Mouse (Mus musculus): ENCODE results near the gene Gm10642.

The Gm10642 gene

GRCm38 (mm10) chr9:70671772-70672579 is 15.9 kb downstream of the Gm10642 start:
- no peak for DNase-seq (ENCODE audit: low spot score)

DNA sequence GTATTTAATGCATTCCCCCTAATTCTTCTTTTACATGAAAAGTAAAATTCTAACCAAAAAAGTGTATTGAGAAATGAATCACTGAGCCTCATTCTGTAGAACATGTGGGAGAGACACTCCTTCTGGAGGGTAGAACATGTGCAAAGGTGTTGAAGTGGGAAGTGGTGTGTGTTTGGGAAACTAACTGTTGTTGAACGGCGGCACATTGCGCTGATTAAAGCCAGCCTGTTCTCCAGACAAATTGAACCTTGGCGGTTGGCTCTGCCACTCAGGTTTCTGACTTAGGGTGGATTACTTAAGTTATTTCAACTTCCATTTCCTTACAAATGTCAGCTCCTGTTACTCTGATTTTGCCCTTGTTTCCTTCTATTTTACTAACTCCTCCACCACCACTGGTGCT is 17.6 kb downstream of the Gm10642 start:
- no peak for DNase-seq (ENCODE audit: low spot score)

GRCm38 (mm10) chr9:70675117-70675516 is 19.1 kb downstream of the Gm10642 start:
- no peak for DNase-seq (ENCODE audit: low spot score)

GRCm38 (mm10) chr9:70675961-70676360 is 19.9 kb downstream of the Gm10642 start:
- DNase-seq (ENCODE audit: low spot score): no peak

- DNase-seq (ENCODE audit: low spot score): peak; percentile 96
These were observed 22.7 kb downstream of the Gm10642 start, which contains the start of gene Adam10 for GRCm38 (mm10) chr9:70678682-70679131. Gene Adam10, plus strand, starts transcription at chr9:70678997.

DNA sequence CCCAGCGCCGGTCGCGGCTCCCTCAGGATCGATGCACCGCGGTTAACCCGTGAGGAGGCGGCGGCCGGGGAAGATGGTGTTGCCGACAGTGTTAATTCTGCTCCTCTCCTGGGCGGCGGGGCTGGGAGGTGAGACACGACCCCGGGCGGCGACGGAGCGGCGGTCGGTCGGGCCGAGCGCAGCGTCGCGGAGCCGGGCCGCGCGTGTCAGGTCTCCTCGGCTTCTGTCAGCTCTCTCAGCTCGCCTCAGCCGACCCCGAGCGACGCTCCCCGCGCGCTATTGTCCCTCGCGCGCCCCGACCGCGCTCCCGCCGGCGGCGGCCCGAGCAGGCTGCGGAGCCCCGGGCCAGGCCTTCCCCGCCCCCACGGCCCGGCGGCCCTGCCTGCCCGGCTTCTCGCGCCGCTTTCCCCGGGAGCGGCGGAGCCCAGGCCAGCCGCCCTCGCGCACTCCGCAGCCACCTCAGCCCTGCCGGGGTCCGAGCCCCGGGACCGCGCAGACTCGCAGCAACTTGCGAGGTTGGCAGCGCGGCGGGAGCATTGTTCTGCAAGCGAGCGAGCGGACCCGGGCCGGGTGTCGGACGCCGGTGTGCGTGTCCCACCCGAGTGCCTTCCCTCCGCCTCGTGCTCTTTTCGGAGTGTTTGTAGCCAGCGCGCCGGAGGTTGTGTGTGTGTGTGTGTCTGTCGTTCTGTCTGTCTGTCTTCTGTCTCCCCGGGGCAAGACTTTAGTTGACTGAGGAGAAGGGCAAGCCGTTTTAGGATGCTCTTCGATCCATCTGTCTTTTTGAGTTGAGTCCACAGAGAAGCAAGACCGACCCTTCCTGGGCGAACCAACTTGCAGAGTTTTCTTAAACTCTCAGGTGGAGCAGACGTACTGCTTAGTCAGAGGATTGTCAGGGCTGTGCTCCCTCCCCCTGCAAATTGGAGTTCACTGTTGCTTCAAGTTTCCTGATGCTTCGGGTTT is 23.4 kb downstream of the Gm10642 start:
- DNase-seq (ENCODE audit: low spot score): no peak

DNA sequence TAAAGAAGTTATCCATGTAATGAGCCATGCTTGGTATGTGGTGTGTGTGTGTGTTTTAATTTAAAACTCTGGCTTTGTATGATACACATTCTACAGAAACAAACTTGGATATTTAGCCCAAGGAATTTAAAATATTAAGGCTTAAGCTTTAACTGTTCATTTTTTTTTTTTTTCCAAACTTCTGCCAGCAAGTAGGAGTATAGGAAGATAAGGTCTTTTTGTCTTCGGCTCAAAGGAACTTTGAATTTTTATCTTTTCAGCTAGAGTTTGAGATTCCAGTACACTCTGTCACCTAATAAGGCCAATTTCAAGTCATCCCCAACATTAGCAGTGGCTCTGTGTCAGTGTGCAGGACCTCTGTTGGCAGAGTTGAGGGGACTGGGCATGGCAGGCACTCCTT is 26.2 kb downstream of the Gm10642 start:
- no peak for DNase-seq (ENCODE audit: low spot score)

GRCm38 (mm10) chr9:70688301-70688968 is 32.4 kb downstream of the Gm10642 start:
- no peak for DNase-seq (ENCODE audit: low spot score)

- no peak for DNase-seq (ENCODE audit: low spot score)
These were observed 33.9 kb downstream of the Gm10642 start for GRCm38 (mm10) chr9:70689926-70690325.

DNA sequence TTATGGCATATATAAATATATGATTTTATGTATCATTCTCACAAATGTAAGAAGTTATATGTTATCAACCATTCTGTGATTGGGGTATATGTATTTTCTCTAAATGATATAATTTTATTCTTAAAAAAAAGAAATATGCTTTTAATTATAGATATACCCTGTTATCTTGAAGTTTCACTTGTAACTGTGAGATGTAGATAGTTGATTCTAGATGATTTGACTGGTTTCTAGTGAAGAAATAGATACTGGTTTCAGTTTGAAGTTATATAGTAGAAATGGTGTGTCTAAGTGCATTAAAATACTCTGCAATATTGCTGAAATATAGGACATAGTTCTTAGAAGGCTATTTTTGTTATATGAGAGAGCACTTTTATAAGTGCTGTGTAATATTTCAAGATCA is 34.5 kb downstream of the Gm10642 start:
- DNase-seq (ENCODE audit: low spot score): no peak

- DNase-seq (ENCODE audit: low spot score): no peak
These were observed 36.0 kb downstream of the Gm10642 start for GRCm38 (mm10) chr9:70691772-70692693.

- DNase-seq (ENCODE audit: low spot score): no peak
These were observed 39.7 kb downstream of the Gm10642 start for GRCm38 (mm10) chr9:70695723-70696122.

DNA sequence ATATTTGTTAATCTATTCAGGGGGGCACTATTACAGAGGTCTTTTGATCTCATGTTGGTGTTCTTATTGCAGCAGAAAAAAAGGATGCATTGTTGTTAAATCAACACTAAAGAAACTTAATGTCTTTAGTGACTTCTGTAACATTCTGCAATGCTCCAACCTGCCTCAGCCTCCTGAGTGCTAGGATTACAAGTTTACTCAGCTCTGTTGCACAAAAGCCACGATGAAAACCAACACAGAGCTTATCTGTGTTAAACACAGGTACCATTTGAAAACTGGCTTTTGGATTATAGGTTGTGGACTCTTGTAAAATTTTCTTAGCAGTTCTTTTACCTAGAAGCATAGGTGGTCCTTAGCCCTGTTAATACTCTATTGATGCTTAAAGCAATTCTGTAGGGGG is 42.0 kb downstream of the Gm10642 start:
- DNase-seq (ENCODE audit: low spot score): no peak

GRCm38 (mm10) chr9:70703597-70704203 is 47.6 kb downstream of the Gm10642 start:
- no peak for DNase-seq (ENCODE audit: low spot score)

GRCm38 (mm10) chr9:70706444-70706843 is 50.4 kb downstream of the Gm10642 start:
- DNase-seq (ENCODE audit: low spot score): no peak
